8 mouse cellular contexts compared by ENCODE assay signal in genomic region chr11:120239581-120239991, GRCm38 (mm10). TPM values are rescaled to one million over a fixed set of nuclear protein-coding genes. Genes with fewer than 3 reads are reported as not detected.
A peak's percentile ranks its signal among the peaks of the same experiment; 100 is the strongest.
DNase-seq lines count a peak whose midpoint lies in the region; ATAC-seq lines count a peak whose summit lies in the region.

No protein-coding gene starts in this region.

- peak; percentile 51 to 54 for DNase-seq in cerebellum, postnatal 10 days
- no peak for DNase-seq in cerebellum, adult 11-12 months
- DNase-seq in ZHBTc4 (ENCODE audit: low read depth, low spot score) = peak; percentile 58
- DNase-seq in heart, postnatal 10 days = peak; percentile 35 to 37
- DNase-seq in frontal cortex, postnatal 25 days (ENCODE audit: low spot score in 2 of 2) = no peak
- no peak for DNase-seq in spleen, adult 18-20 months
- DNase-seq in right cerebral cortex, adult 2 months (ENCODE audit: low spot score in 2 of 2) = no peak

- H3K36me3 ChIP-seq in midbrain, embryonic 12.5 days = peaks cover 7% of the 10 kb centered on the region; the same call in 1 of the 2 replicates

- no peaks in the 10 kb centered on the region for H3K27me3 ChIP-seq in midbrain, embryonic 12.5 days

- peak overlapping the region; percentile 90 for H3K4me2 ChIP-seq in midbrain, embryonic 12.5 days (replicated peaks)

- intact Hi-C loops in heart, postnatal 10 days (cut with DNase I) = loop anchor here (2.0 kb wide), 1 partner anchor 43 kb away; no protein-coding TSS in a partner anchor

- H3K9me3 ChIP-seq in midbrain, embryonic 12.5 days = no peaks in the 10 kb centered on the region

- H3K4me3 ChIP-seq in midbrain, embryonic 12.5 days = peak overlapping the region; percentile 97

- no peak for ATAC-seq in midbrain, embryonic 12.5 days (ENCODE audit: low FRiP score, low read depth)

- 3% methylated on average over 11 of the region's 11 CpGs for WGBS in midbrain, embryonic 12.5 days

- peak overlapping the region; percentile 99 for H3K27ac ChIP-seq in midbrain, embryonic 12.5 days (replicated peaks)

- peaks cover 58% of the 10 kb centered on the region for H3K4me1 ChIP-seq in midbrain, embryonic 12.5 days

- peak overlapping the region; percentile 100 for H3K9ac ChIP-seq in midbrain, embryonic 12.5 days (replicated peaks)

RNA-seq across cellular contexts. Expression of gene Bahcc1, which starts 6.8 kb away (rescaled TPM):
- total RNA-seq in heart, postnatal 10 days (2021) = 10 to 100 TPM in 1 of 2 experiments, 1 to 10 TPM in 1; 8.8 to 14.1 TPM
- polyA plus RNA-seq in midbrain, embryonic 12.5 days (2016; fragmentation: Nextera tagmentation; extraction: Ambion mirVana) = 25.1 and 26.1 TPM in 2 replicates

Comparison
In these comparisons a context has a peak if more than half of its experiments do, and no peak if none do; other contexts are left out.
1. DNase-seq: peak in cerebellum, postnatal 10 days (2 of 2), ZHBTc4 (single experiment) and heart, postnatal 10 days (2 of 2); none in cerebellum, adult 11-12 months (single experiment), frontal cortex, postnatal 25 days (0 of 2), spleen, adult 18-20 months (0 of 2) and right cerebral cortex, adult 2 months (0 of 2).